Mouse (Mus musculus) kidney, adult 2 months (tissue): Measurements from ENCODE around the gene Serpine1. TPM values are rescaled to one million over a fixed set of nuclear protein-coding genes. Genes with fewer than 3 reads are reported as not detected.
A peak's percentile ranks its signal among the peaks of the same experiment; 100 is the strongest.

Source experiments
- DNase-seq: peaks from one replicate; pipeline ENCODE4 v3.0.0; 2021
- H3K27ac ChIP-seq: fragments of 200-500 bp; 2 replicates; pipeline ENCODE4 v1.5.1; 2012; ENCODE audit warnings: low read depth, low read length, control low read depth, inconsistent platforms; ENCODE audit not compliant: insufficient read depth
- H3K27me3 ChIP-seq: fragments of 200-500 bp; replicated peaks from 2 replicates; pipeline ENCODE4 v1.6.1; 2012; ENCODE audit warnings: mild to moderate bottlenecking, moderate library complexity, low read length, inconsistent platforms; ENCODE audit not compliant: control insufficient read depth, insufficient read depth
- H3K36me3 ChIP-seq: fragments of 200-500 bp; 2 replicates; pipeline ENCODE4 v1.6.1; 2012; ENCODE audit warnings: mild to moderate bottlenecking, moderate library complexity, low read length, inconsistent platforms; ENCODE audit not compliant: control insufficient read depth, insufficient read depth
- H3K4me1 ChIP-seq: fragments of 200-500 bp; 2 replicates; pipeline ENCODE4 v1.6.1; 2011; ENCODE audit warnings: low read length; ENCODE audit not compliant: control insufficient read depth, insufficient read depth
- H3K4me3 ChIP-seq: fragments of 200-500 bp; 2 replicates; pipeline ENCODE4 v1.5.1; 2011; ENCODE audit warnings: mild to moderate bottlenecking, low read depth, low read length, control low read depth; ENCODE audit not compliant: insufficient read depth
- CTCF ChIP-seq: fragments of 200-500 bp; conservative IDR thresholded peaks from 2 replicates; pipeline ENCODE4 v1.5.1; 2011; ENCODE audit warnings: low read depth, mild to moderate bottlenecking, control low read depth, low read length, moderate library complexity, mixed read lengths; ENCODE audit not compliant: insufficient read depth, insufficient read length
- POLR2A ChIP-seq: fragments of 200-500 bp; IDR thresholded peaks from one replicate; pipeline ENCODE4 v1.6.1; 2011; ENCODE audit warnings: low read depth, low read length, control low read depth
- WGBS: fragments of 180-500 bp; shearing (Covaris S2); methylation state at CpG from one replicate; pipeline ENCODE4 v1.1.7; 2018; 5-methylcytosine and 5-hydroxymethylcytosine counted together
- polyA plus RNA-seq: library from polyadenylated mRNA; depleted of rRNA; stranded (reverse); fragments of >200 nt; gene quantifications from 2 replicates; pipeline ENCODE4 v1.2.3, GENCODE M21; 2012

Serpine1 gene
- polyA plus RNA-seq, 1 experiment: 1.1 TPM

GRCm38 (mm10) chr5:137054299-137054698 lies 17.8 kb downstream of the Serpine1 start:
- Histone ChIP-seq H3K27ac (no peak overlapping the region), H3K27me3 (no peaks in the 10 kb centered on the region), H3K4me3 (no peak overlapping the region), H3K36me3 (no peaks in the 10 kb centered on the region), H3K4me1 (no peaks in the 10 kb centered on the region; the same call in 1 of the 2 replicates)
- no peak for TF ChIP-seq POLR2A
- TF ChIP-seq CTCF: no peak
- WGBS: 73% methylated on average over 7 of the region's 7 CpGs
- no peak for DNase-seq

DNA sequence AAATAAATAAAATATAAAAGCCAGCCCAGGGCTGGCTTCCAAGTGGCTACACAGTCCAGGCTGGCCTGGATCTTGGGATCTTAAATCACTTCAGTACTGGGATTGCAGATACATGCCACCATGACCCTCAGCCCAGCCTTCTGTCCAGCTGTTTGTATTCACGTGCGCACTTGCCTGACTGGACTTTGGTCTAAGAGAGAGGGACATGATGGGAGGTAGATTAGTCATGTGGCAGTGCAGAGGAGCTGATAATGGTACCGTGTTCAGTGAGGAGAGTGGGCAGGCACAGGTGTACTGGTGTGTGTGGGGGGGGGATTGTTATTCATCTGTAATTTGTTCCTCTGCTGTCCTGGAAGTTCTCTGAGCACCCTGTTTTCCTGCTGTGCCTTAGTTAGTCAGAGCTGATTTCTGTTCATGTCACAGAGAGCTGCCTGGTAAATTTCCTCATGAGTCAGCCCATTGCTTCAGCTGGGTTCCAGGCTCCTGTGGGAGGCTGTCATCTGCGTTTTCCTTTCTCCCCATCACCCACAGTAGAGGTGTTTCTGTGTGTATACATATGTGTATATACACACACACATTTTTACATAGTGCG lies 20.1 kb downstream of the Serpine1 start:
- WGBS: 64% methylated on average over 5 of the region's 5 CpGs
- no peaks in the 10 kb centered on the region; the same call in 1 of the 2 replicates for H3K4me1 ChIP-seq
- peak; percentile 55 for DNase-seq
- no peak overlapping the region for H3K4me3 ChIP-seq
- no peaks in the 10 kb centered on the region for H3K36me3 ChIP-seq
- H3K27ac ChIP-seq: no peak overlapping the region
- TF ChIP-seq POLR2A: no peak
- no peak for TF ChIP-seq CTCF
- H3K27me3 ChIP-seq: no peaks in the 10 kb centered on the region

DNA sequence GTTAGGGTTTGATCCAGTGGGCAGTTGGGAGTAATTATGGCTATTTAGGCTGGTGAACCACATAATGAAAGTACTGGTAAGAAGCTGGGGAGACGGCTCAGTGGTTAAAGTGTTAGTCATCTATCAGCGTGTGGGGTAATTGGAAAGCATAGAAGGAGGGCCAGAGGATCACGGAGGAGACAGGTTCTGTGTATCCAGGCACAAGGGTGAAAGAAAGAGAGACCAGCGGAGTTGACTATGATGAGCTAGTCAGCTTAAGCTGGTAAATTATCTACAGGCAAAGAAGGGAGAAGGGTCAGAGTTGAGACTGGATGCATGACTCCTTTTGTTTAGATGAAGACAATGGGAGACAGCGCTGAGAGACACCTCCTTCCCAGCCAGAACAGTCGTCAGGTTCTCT lies 20.9 kb downstream of the Serpine1 start:
- Histone ChIP-seq H3K27ac (no peak overlapping the region), H3K4me3 (no peak overlapping the region), H3K36me3 (no peaks in the 10 kb centered on the region), H3K4me1 (no peaks in the 10 kb centered on the region; the same call in 1 of the 2 replicates), H3K27me3 (no peaks in the 10 kb centered on the region)
- DNase-seq: peak; percentile 75
- TF ChIP-seq CTCF: no peak
- TF ChIP-seq POLR2A: no peak
- WGBS: 40% methylated on average over 6 of the region's 6 CpGs

DNA sequence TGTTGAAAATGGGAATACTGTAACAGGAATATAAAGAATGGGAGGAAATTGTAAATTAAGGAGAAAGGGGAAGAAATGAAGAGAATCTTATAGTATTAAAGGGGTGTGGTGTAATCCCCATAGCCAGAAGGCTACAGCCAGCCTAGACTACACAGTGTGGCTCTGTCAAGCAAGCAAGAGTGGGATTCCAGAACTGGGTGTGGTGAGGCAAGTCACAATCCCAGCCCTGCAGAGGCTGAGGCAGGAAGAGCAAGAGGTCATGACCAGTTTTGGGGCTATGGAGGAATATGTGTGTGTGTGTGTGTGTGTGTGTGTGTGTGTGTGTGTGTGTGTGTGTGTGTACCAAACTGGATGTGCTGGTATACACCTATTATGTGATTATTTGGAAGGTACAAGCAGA lies 25.1 kb downstream of the Serpine1 start:
- TF ChIP-seq POLR2A: no peak
- TF ChIP-seq CTCF: no peak
- no peaks in the 10 kb centered on the region; the same call in 1 of the 2 replicates for H3K4me1 ChIP-seq
- no peak overlapping the region for H3K4me3 ChIP-seq

GRCm38 (mm10) chr5:137046324-137046718 lies 25.7 kb downstream of the Serpine1 start:
- WGBS: 25% methylated on average over 5 of the region's 5 CpGs
- DNase-seq: no peak
- Histone ChIP-seq H3K36me3 (peaks cover 2% of the 10 kb centered on the region), H3K4me3 (peak overlapping the region; percentile 14; the same call in 1 of the 2 replicates), H3K4me1 (no peaks in the 10 kb centered on the region; the same call in 1 of the 2 replicates), H3K27me3 (no peaks in the 10 kb centered on the region), H3K27ac (no peak overlapping the region)
- TF ChIP-seq CTCF (no peak), POLR2A (no peak)

More for the DNA sequence above, 25.1 kb downstream of the Serpine1 start:
- Histone ChIP-seq H3K27ac (no peak overlapping the region), H3K27me3 (no peaks in the 10 kb centered on the region), H3K36me3 (no peaks in the 10 kb centered on the region)
- DNase-seq: no peak

DNA sequence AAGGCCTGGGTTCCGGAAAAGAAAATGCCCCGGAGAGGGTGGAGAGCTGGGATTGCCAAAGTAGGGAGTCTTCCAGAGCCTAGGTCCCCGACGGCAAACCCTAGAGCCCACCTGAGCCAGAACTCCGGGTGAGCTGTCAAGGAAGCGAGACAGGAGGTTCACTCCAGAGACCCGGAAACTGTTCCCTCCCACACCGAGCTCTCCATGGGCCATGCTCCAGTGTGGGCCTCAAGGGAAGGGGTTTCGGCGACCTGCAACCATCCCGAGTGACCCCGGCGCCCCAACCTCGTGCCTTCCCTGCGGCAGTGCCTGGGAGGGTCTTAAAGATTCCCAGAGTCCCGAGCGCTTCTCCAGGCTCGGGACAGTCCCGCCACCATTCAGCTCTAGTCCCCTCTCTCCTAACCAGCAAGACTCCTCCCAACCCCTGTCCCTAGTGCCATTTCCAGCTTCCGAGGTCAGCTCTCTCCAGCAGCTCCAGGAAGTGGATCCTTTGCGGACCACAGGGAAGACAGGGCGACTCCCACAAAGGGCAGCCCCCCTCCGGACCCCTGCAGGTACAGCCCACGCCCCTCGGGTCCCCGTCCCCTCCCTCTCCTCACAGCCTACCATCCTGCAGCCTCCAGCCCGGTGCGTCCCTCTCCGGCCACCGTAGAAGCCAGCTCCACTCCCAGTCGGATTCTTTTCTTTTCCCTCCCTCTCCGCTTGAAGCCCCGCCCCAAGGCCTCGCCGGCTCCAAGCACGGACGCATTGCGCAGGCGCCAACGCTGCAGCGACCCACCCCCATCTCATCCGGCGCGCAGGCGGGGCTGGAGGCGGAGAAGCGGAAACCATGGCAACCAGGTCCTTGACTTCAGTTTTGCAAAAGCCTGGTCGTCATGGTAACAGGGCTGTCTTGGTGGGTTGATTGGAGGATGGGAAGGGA lies 26.4 kb downstream of the Serpine1 start, which contains the start of gene Ap1s1:
TSS of gene Ap1s1 (minus strand) at position 734 of the 922 bp plus-strand sequence.
- Histone ChIP-seq H3K27ac (peak within 1 kb of the TSS; percentile 7), H3K4me3 (peak within 1 kb of the TSS; percentile 86), H3K36me3 (peaks cover 2% of the 10 kb centered on the region), H3K27me3 (no peaks in the 10 kb centered on the region), H3K4me1 (no peaks in the 10 kb centered on the region; the same call in 1 of the 2 replicates)
- peak; percentile 98 for DNase-seq
- WGBS: under 1% methylated on average over 48 of the region's 48 CpGs
- TF ChIP-seq POLR2A: peak; percentile 20
- TF ChIP-seq CTCF: no peak

DNA sequence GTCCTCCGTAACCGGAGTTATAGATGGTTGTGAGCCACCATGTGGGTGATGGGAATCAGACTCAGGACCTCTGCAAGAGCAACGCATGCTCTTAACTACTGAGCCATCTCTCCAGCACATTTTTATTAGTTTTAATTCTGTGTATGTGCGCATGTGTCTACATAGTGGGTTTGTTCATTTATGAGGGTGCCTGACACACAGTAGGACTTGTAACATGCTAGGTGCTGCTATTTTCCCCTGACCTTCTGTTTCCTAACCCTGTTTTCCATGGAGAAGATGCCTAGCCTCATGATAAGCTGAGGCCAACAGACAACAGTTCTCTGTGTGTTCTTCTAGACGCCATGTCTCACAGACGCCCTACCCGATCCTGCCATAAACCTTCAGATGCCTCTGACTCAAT lies 28.1 kb downstream of the Serpine1 start:
- TF ChIP-seq POLR2A (no peak), CTCF (no peak)
- WGBS: 96% methylated on average over 7 of the region's 7 CpGs

More for the DNA sequence above, 28.1 kb downstream of the Serpine1 start:
- Histone ChIP-seq H3K36me3 (peaks cover 2% of the 10 kb centered on the region), H3K27ac (no peak overlapping the region), H3K4me1 (no peaks in the 10 kb centered on the region; the same call in 1 of the 2 replicates), H3K27me3 (no peaks in the 10 kb centered on the region), H3K4me3 (no peak overlapping the region)
- DNase-seq: no peak
